Mouse (Mus musculus): ENCODE results near the gene Samd4b.
A peak's percentile ranks its signal among the peaks of the same experiment; 100 is the strongest.
"Not testable (repeated sequence)": the region's sequence is repeated elsewhere in the genome, so short reads cannot be mapped to it uniquely, and the experiment has no call there.

The Samd4b gene

DNA sequence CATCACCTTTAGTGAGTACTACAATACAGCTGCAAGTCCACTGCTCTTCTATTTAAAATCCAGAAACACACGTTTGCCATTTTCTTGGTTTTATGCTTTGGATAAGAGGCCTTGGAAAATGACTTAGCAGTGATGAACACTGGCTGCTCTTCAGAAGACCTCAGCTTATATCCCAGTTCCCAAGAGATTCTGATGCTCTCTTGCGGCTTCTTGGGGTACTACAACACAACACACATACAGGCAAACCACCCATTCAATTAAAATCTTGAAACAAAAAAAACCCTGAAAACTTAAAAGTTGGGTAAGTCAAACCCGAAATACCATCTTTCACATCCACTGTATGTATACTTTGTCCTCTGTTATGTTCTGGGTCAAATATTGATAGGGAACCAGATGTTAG lies 199.9 kb downstream of the Samd4b start:
- no peak for DNase-seq (ENCODE audit: low spot score in 2 of 2)

DNA sequence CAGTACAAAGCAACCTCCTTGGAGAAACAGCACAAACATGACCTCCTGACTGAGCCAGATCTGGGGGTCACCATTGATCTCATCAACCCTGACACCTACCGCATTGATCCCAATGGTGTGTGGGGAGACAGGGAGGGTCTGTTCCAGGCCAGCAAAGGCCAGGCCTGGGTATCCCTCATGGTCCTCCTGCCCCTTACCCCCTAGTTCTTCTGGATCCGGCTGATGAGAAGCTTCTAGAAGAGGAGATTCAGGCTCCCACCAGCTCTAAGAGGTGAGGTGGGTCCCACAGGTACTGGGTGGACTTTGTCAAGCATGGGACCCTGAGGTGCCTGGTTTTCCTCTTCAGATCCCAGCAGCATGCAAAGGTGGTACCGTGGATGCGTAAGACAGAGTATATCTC lies 202.5 kb downstream of the Samd4b start:
- no peak for DNase-seq (ENCODE audit: low spot score in 2 of 2)

DNA sequence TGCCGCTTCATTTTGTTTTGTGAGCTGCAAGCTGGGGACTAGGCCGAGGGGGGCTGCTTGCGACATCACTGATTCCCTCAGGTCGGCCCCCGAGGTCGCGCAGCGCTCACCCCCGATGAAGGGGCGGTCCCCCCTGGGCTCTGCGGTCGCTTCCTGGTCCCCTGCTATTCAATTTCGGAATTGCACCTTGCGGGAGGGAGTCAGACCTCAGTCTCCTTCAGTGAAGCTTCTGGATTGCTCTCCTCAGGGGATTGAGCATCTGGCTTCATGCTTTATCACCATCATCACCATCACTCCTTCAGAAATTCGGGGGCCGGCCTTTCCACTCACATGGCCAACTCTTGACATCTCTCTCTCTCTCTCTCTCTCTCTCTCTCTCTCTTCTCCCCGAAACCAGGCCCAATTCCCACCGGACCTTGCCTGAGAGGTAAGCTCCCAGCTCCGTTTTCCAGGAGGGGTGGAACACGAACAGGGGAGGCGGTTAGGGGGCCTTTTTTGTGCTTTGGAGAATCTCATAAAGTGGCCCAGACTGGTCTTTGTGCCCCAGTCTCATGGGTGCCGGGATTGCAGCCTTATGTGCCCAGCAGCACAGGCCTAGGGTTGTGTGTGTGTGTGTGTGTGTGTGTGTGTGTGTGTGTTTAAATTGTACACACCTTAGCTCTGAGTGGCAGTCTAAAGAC lies 204.5 kb downstream of the Samd4b start:
- no peak for DNase-seq (ENCODE audit: low spot score in 2 of 2)

DNA sequence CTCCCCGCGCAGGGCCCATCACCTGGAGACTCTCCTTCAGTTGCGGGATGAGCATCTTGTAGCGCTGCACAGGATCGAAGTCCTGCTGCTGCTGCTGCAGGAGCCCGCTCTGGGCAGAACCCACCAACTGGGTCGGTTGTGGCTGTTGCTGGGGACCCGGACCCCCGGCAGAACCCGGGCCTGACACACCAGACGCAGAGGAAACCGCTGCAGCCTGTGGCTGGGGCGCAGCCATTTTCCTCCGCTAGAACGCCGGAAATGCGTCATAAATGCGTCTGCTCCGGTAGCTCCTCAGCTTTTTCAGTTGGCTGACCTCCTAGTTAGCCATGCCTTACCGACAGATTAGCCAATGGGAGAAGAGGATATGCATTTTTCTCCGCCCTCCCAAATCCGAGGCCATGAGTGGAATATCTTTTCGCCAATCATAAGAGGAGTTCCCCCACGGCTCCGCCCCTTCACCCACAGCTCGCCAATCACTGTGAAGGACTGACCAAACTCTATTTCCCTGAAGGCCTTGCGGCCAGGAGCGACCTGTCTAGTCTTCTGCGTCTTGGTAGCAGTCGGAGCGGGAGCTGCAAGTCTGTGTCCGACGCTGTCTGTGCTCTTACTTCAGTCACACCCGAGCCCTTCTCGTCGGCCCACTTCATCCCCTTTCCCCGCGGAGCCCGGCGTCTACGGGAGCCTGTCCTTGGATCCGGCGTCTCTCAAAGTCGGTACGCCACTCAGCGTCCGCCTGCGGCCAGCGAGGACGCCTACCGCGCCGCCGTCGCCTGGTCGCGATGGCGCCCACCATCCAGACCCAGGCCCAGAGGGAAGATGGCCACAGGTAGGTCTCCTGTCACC lies 205.3 kb downstream of the Samd4b start, which contains the start of the genes Med29 and Paf1:
Med29 (minus strand) TSS at position 280 of the 843 bp plus-strand sequence.
Paf1 (plus strand) TSS at position 523 of the 843 bp plus-strand sequence.
- DNase-seq (ENCODE audit: low spot score in 2 of 2), result peak; percentile 96 to 98

DNA sequence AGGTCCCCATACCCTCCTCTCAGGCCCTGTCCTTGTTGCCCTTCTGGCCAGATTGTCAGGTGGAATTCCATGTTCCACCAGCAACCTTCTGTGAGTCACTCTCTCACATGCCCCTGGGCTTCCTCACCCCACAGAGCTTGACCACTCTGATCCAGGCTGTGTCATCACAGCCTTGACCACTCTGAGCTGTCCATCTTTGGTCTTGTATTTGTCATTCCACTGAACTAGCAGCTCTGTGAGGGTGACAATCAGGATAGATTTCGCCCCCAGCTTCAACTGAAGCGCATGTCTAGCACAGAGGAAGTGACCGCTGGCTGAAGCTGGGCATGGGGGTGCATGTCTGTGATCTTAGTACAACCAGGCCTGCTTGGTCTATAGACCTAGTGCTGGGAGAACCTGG lies 207.6 kb downstream of the Samd4b start:
- no peak for DNase-seq (ENCODE audit: low spot score in 2 of 2)

DNA sequence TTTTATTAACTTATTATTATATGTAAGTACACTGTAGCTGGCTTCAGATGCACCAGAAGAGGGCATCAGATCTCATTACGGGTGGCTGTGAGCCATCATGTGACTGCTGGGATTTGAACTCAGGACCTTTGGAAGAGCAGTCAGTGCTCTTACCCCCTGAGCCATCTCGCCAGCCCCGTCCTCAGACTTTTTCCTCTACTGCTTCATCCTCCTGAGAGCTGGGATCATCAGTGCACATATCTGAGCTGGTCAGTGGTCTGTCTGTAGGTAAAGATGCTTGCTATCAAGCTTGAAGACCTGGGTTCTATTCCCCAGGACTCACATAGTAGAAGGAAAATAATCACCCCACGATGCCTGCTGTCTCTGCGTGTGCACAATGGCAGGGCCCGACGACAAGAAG lies 210.6 kb downstream of the Samd4b start:
- DNase-seq (ENCODE audit: low spot score in 2 of 2), result not testable (repeated sequence)

DNA sequence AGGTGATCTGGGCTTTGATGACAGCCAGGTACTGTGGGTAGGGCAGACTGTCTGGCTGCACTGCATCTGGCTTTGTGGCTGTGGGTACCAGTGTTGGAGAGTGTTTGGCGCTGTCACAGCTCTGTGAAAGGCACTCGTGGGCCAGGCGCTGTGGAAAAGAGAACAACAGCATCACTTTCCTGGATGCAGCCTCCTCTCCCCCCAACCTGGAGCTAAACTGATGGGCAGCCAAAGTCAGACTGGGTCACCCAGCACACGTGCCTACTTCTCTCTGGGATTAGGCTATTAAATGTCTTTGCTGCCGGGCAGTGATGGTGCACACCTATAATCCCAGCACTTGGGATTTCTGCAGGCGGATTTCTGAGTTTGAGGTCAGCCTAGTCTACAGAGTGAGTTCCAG lies 211.1 kb downstream of the Samd4b start:
- not testable (repeated sequence) for DNase-seq (ENCODE audit: low spot score in 2 of 2)

DNA sequence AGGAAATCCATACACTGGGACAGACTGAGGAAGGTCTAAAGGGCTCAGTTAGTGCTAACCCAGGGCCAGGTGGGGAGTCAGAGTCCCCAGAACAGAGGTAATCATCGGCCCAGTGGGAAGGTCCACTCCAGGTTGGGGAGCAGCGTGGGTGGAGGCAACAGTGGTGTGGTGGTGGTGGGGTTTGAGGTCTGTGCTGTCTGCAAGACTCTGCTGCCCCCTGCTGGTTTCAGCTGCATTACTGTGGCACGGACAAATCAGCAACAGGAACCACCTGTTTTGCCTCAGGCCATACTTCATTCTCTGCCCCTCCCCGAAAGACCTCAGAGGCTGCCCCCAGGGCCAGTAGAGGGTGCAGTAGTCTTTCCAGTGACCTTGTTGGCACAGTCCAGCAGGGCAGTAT lies 211.5 kb downstream of the Samd4b start:
- peak; percentile 54 to 72 for DNase-seq (ENCODE audit: low spot score in 2 of 2)

DNA sequence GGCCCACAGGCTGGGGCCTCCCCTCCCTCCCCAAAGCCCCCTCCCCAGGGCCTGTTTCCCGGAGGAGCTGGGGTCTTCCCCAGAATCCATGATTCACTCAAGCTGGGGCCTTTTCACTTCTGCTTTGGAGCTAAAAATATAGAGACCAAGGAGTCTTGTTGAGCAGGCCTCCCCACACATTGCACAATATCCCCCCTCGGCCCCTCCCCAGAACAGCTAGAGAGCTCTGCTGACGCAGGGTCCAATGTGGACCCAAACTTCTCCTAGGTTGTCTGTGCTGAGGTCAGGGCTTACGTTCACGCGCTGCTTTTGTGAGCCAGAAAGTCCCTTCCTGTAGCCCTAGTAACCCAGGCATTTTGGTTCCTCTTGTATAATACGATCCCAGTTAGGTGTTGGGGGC lies 211.9 kb downstream of the Samd4b start:
- peak in 1 of 2 experiments; percentile 61 for DNase-seq (ENCODE audit: low spot score in 2 of 2)

DNA sequence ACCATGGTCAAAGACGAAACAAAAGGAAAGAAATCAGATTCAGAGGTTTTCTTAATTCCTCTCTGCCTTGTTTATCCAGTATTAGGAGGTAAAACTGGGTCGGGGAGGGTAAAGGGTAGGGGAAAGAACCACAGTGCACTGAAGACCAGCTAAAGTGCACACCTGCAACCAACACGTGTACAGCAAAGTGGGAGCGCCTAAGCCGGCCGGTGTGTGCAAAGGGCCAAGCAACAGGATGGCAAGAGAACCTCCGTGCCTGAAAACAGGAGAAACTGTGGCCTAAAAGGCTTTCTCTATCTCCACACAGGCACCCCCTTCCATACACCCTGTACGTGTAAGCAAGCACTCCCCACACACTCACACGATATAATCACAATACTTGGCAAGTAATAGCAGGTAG lies 212.7 kb downstream of the Samd4b start:
- no peak for DNase-seq (ENCODE audit: low spot score in 2 of 2)

DNA sequence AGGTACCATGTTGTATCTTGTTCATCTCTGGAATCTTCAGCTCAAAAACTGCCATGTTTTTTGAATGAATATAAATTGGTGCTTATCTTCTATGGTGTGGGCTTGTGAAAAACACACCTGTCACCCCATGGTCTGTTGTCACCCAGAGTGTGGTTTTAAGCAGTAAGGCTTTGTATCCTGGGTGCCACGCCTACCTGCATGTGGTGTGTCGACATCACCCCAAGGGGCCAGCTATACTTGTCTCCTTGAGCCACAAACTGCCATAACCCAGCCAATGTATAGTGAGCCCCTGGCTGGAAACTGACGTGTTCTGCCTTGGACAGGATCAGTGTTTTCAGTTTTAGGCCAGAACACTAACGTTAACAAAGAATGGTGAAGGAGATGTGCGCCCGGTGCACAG lies 213.8 kb downstream of the Samd4b start:
- DNase-seq (ENCODE audit: low spot score in 2 of 2), result no peak

DNA sequence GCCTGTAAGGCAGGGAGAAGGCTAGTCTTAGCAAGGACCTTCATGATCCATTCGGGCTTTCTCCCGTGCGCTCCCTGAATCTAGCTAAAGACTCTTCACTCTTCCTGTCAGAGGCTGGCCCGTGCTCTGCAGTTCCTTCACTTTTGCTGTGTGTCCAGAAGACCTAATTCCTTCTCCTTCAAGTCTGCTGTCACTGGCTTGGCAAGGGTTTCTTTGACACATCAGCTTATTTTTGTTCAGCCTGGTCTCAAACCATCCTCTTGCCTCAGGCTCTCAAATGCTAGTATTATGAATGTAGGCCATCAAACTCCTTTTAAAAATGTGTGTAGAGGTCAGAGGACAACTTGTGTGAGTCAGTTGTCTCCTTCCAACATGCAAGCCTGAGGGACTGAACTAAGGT lies 214.3 kb downstream of the Samd4b start:
- DNase-seq (ENCODE audit: low spot score in 2 of 2), result no peak

DNA sequence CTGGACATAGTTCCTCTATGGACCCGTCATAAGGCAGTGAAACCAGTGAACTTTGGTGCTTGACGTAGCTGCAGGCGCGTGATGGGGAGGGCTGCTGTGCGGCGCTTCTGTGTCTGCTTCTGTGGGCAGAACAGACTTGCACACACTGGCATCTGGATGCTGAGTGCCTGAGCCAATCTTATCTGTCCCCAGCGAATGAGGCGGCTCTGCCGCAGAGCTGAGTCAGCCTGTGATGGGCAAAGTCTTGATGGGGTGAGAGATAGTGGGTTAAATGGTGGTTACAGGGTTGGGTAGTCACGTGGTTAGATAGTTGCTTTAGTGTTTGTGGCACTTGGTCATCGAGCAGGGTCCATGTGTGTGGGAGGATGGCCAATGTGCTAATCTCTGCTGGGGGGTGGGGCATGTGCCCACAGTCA lies 215.0 kb downstream of the Samd4b start:
- DNase-seq (ENCODE audit: low spot score in 2 of 2), result peak in 1 of 2 experiments; percentile 73

DNA sequence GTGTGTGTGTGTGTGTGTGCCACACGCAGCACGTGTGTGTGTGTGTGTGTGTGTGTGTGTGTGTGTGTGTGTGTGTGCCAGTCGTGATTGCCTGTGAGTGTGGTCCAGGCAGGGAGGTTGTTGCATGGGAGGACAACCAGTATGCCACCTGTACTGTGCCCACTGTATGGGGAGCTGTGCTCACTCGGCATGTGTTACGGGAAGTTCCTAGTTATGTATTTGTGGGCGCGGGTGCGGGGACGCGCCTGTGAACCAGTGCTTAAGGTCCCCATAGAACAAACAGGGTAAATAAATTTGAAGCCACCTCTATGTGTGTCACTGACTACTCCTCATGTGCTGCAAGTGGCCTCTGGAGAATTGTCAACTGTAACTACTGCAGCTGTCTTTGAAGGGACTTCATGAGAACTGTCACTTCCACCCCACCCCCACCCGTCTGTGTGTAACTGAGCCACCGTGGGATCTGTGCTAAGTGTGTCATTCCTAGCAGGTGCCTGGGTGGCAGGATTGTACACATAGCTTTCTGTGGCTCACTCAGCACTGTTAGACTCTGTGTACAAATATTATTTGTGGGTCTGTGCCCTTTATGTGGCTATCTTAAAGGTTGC lies 215.5 kb downstream of the Samd4b start:
- DNase-seq (ENCODE audit: low spot score in 2 of 2), result no peak

DNA sequence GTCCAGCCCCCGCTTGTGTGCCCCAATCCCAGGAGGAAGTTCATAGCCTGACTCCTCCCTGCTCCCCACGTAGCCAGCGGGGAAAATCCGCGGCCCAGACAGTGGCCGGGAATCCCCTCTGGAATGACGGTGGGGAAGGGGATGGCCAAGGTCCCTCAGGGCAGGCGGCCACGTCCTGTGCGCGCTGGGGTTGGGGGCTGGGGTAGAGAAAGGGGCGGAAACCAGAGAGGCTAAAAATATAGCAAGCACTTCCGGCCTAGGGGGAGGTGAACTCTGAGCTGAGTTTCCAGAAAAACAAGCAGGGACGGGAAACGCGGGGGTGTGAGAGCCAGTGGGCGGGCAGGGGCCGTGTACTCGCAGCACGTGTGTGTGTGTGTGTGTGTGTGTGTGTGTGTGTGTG lies 216.0 kb downstream of the Samd4b start:
- peak; percentile 62 to 72 for DNase-seq (ENCODE audit: low spot score in 2 of 2)

DNA sequence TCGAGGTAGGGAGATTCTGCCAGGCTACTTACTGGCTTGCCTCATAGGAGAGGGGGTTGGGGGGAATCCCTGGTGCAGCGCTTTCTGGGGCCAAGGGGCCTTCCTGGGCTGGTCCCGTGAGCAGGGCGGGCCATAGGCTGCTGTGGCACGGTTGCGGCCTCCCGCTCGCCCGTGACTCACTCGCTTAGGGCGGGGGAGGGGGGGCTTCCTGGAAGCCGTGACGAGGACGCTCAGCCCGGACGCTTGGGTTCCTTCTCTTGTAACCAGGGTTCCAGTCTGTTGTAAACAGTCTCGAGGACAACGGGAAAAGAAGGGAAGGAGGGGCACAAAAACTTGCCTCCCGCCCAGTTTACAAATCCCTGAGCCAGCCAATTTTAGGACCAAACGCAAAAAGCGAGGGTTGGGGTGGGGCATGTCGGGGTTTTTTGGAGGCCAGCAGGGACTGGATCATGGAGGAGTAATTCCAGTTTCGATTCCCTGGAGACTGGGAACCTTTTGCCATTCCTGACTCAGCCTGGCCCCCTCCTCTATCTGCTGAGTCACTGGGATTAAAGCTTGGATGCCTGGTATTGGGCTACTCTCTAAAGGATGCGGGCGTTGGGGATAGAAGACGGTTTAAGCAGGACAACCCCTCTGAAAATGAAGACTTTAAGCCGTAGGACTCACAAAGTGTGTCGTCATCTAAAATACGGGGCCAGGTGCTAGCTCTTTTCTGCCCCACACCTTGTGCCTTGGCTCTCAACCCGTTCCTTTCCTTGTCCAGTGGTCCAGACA lies 216.7 kb downstream of the Samd4b start:
- DNase-seq (ENCODE audit: low spot score in 2 of 2), result no peak

DNA sequence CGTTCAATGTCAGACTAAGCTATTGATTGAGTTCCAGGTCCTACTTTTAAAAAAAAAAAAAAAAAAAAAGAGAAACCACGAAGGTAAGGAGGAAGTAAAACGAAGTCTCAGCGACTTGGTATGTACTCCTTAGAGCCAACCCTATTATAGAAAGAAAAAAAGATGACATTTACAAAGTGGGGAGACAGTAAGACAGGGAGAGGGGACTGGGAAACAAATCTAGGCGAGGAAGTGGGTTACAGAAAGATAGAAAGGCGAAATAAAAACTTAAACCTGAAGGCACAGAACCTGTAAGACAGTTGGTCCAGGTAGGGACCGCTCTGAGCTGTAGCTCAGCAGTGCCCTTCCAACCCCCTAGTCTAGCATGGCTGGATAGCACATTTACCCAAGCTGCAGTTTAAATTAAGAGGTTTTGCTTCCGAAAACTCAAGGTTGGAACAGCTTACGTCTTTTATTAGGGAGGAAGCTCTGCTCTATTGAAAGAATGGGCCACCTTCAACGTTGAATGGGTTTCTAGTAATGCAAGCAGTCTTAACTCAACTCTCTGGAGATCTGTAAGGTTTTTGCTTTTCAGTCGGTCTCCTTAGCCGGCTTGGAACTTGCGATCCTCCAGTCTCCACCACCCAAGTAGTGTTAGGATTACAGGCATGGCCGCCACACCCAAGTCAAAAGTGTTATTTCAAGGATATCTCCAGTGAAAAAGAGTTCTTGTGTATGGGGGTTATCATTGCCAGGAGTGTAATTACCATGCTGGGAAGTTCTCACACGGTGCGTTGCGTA lies 217.5 kb downstream of the Samd4b start, which contains the start of gene Zfp36:
Zfp36 (minus strand) TSS at position 17 of the 780 bp plus-strand sequence.
- no peak for DNase-seq (ENCODE audit: low spot score in 2 of 2)

DNA sequence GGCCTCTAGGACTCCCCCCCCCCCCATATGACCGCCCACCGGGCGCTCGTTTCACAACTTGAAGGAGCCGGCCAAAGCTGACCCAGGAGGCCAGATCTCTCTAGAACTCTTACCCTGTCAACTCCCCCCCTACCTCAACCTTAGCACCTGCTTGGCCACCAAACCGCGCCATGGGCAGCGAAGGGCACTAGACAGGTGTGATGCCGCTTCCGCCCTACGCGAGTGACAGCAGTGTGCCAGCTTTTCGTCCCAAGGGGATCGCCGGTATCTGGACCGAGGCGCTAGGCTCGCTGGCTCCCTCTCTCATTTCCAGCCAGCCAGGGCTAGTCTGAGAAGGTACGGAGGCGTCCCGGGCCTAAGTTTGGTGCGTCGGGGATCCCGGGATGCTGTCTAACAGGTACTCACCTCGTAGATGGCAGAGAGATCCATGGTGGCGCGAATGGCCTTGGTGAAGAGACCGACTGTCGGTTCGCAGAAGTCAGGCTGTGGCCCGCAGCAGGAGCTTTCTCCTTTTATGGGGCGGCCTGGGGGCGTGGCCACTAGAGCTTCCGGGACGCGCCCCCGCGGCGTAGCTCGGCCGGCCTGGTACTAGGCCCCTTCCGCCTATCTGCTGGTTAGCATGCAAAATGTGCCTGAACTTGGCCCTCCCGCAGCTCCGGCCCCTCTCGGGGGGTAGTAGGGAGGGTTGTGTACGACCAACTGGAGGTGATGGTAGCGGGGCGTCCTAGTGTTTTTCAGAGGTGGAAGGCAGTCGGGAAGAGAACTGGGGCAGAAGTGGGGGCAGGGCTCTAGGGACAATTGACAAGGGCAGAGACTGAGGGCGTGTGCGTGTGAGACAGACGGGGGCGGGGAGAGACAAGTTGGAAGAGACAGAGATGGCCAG lies 218.9 kb downstream of the Samd4b start:
- peak; percentile 75 to 81 for DNase-seq (ENCODE audit: low spot score in 2 of 2)

DNA sequence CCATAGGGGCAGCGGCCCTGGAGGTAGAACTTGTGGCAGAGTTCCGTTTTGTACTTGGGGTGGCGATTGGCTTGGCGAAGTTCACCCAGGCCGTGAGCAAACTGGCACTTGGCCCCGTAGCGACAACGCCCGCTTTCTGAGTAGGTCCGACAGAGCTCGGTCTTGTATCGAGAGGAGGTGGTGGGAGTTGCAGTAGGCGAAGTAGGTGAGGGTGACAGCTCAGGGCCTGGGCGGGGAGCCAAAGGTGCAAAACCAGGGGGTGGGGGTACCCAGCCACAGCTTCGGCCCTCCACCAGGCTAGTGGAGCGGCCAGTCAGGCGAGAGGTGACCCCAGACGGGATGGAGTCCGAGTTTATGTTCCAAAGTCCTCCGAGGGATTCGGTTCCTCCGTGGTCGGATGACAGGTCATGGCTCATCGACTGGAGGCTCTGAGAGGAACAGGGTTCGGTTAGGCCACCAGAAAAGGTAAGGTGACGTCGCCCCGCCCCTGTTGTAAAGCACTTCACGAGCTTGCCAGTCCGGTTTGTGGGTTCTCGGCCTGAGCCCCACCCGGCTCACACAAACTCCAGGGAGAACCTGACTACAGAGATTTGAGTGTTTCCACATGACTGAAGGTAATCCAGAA lies 219.8 kb downstream of the Samd4b start:
- no peak for DNase-seq (ENCODE audit: low spot score in 2 of 2)

Data from frontal cortex, postnatal 10 days (tissue).